Mouse (Mus musculus) ES-E14 (cell line): ENCODE measurements around the gene Nsmf. TPM values are rescaled to one million over a fixed set of nuclear protein-coding genes. Genes with fewer than 3 reads are reported as not detected.

Source experiments
- DNase-seq: peaks from one replicate; pipeline ENCODE4 v3.0.0-alpha.2; 2013; ENCODE audit warnings: low read depth, low spot score
- H3K27ac ChIP-seq: 2 replicates; pipeline ENCODE4 v1.5.1; 2012; ENCODE audit warnings: low read depth, mild to moderate bottlenecking, low read length, moderate library complexity, mixed read lengths; ENCODE audit not compliant: poor library complexity, insufficient read depth, severe bottlenecking
- H3K36me3 ChIP-seq: 2 replicates; pipeline ENCODE4 v1.6.1; 2012; ENCODE audit warnings: mild to moderate bottlenecking, low read length, moderate library complexity, mixed read lengths; ENCODE audit not compliant: control insufficient read depth, poor library complexity, insufficient read depth, severe bottlenecking
- H3K4me1 ChIP-seq, 2 experiments: fragments of 150-350 bp in 1 of 2; sonication (generic) in 1 of 2; 2 replicates each; pipeline ENCODE4 v1.6.1; 2012; ENCODE audit warnings: low read length in 2 of 2, mild to moderate bottlenecking in 1 of 2, mixed read lengths in 1 of 2; ENCODE audit not compliant: control insufficient read depth in 2 of 2, insufficient read depth in 2 of 2, poor library complexity in 1 of 2
- H3K4me3 ChIP-seq, 2 experiments: fragments of 150-350 bp in 1 of 2; sonication (generic) in 1 of 2; 2 replicates each; pipeline ENCODE4 v1.5.1; 2012; ENCODE audit warnings: low read length in 2 of 2, low read depth in 1 of 2, mild to moderate bottlenecking in 1 of 2, mixed read lengths in 1 of 2; ENCODE audit not compliant: insufficient read depth in 1 of 2, poor library complexity in 1 of 2, severe bottlenecking in 1 of 2
- H3K9ac ChIP-seq: 2 replicates; pipeline ENCODE4 v1.6.1; 2012; ENCODE audit warnings: low read depth, mild to moderate bottlenecking, low read length, mixed read lengths; ENCODE audit not compliant: poor library complexity, insufficient read depth, severe bottlenecking
- H3K9me3 ChIP-seq: fragments of 150-350 bp; sonication (generic); 2 replicates; pipeline ENCODE4 v1.6.1; 2012; ENCODE audit warnings: low read depth, mild to moderate bottlenecking, low read length; ENCODE audit not compliant: control insufficient read depth, insufficient read depth
- CHD2 ChIP-seq: IDR thresholded peaks from 2 replicates; pipeline ENCODE4 v1.6.1; 2014; ENCODE audit warnings: mild to moderate bottlenecking, low read depth, low read length, inconsistent platforms
- HCFC1 ChIP-seq: IDR thresholded peaks from 2 replicates; pipeline ENCODE4 v1.6.1; 2012; ENCODE audit warnings: low read length, inconsistent platforms, borderline replicate concordance; ENCODE audit not compliant: insufficient read depth
- MAFK ChIP-seq: IDR thresholded peaks from 2 replicates; pipeline ENCODE4 v1.6.1; 2014; ENCODE audit warnings: mild to moderate bottlenecking, low read depth, low read length, inconsistent platforms; ENCODE audit not compliant: insufficient read depth
- ZC3H11A ChIP-seq: IDR thresholded peaks from 2 replicates; pipeline ENCODE4 v1.6.1; 2012; ENCODE audit warnings: low read depth, mild to moderate bottlenecking, inconsistent platforms, low read length, borderline replicate concordance
- ZNF384 ChIP-seq: IDR thresholded peaks from 2 replicates; pipeline ENCODE4 v1.6.1; 2012; ENCODE audit warnings: low read depth, low read length, inconsistent platforms
- in situ Hi-C, 2 experiments: fragments of 600-800 bp; cut with MboI; formaldehyde crosslinking; loops; one replicate each; pipeline ENCODE4 v1.15.1; 2025; ENCODE audit warnings: low sequenced_read_pairs in 2 of 2, inconsistent platforms in 1 of 2; ENCODE audit not compliant: unreplicated experiment in 2 of 2
- total RNA-seq: library from RNA; depleted of rRNA; stranded (reverse); fragments of 300-350 nt; gene quantifications from 2 replicates; pipeline ENCODE4 v1.2.3, GENCODE M21; 2012

Nsmf gene
- total RNA-seq, 1 experiment, result 9.3 TPM

DNA sequence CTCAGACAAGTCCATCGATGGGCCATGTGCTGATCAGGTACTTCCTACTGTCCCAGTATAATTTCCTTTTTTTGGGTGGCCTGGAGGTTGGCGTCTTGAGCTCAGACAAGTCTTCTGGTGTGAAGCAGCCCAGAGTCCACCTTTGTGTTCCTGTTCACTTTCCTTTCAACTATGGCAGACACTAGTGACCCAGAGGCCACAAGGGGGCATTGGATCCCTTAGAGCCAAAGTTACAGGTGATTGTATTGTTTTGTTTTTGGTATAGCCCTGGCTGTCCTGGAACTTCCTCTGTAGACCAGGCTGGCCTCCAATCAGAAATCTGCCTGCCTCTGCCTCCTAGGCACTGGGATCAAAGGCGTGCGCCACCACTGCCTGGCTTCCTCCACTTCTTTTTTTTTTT lies 18.2 kb downstream of the Nsmf start:
- DNase-seq, result no peak
- H3K9ac ChIP-seq, result no peak overlapping the region
- H3K4me3 ChIP-seq, result no peak overlapping the region
- in situ Hi-C loops, result no loop called here
- H3K9me3 ChIP-seq, result no peaks in the 10 kb centered on the region
- H3K36me3 ChIP-seq, result no peaks in the 10 kb centered on the region
- H3K4me1 ChIP-seq, result no peaks in the 10 kb centered on the region
- TF ChIP-seq ZNF384 (no peak), HCFC1 (no peak), MAFK (no peak), ZC3H11A (no peak), CHD2 (no peak)
- no peak overlapping the region for H3K27ac ChIP-seq

DNA sequence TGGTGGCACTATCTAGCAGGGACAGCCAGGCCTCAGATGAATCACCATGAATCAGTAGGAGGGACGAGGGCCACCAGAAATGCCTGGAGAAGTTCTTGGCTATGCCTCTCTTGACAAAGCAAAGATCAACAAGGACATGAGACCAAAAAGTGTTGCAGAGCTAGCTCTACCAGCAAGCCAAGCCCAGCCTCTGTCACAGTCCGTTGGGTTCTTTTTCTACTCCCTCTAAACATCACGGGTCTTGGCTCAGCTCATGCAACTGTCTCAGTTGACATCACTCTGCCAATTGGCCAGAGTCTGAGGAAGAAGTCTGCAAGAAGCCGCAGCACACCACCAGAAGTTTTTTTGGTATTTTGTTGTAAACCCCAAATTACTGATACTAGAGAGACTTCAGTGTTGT lies 21.4 kb downstream of the Nsmf start:
- in situ Hi-C loops, result no loop called here
- TF ChIP-seq MAFK, result no peak
- TF ChIP-seq CHD2, result no peak
- TF ChIP-seq ZC3H11A, result no peak
- TF ChIP-seq HCFC1, result no peak
- no peak for TF ChIP-seq ZNF384

DNA sequence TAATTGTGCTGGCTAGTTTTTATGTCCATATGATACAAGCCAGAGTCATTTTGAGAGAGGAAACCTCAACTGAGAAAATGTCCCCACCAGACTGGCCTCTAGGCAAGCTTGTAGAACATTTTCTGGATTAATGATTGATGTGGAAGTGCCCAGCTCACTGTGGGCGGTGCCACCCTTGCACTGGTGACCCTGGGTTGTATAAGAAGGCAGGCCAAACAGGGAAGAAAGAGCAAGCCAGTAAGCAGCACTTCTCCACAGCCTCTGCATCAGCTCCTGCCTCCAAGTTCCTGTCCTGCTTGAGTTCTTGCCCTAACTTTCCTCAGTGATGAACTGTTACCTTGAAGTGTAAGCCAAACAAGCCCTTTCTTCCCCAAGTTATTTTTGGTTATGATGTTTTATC lies 24.8 kb downstream of the Nsmf start:
- Histone ChIP-seq H3K36me3 (no peaks in the 10 kb centered on the region), H3K9me3 (no peaks in the 10 kb centered on the region), H3K4me3 (no peak overlapping the region), H3K9ac (no peak overlapping the region), H3K27ac (no peak overlapping the region), H3K4me1 (no peaks in the 10 kb centered on the region)
- in situ Hi-C loops, result no loop called here
- DNase-seq, result no peak
- TF ChIP-seq MAFK (no peak), HCFC1 (no peak), ZC3H11A (no peak), ZNF384 (no peak), CHD2 (no peak)

More for the DNA sequence above, 21.4 kb downstream of the Nsmf start:
- H3K9ac ChIP-seq, result no peak overlapping the region
- no peak for DNase-seq
- H3K4me3 ChIP-seq, result no peak overlapping the region
- no peaks in the 10 kb centered on the region for H3K4me1 ChIP-seq
- H3K9me3 ChIP-seq, result no peaks in the 10 kb centered on the region
- no peak overlapping the region for H3K27ac ChIP-seq
- no peaks in the 10 kb centered on the region for H3K36me3 ChIP-seq

DNA sequence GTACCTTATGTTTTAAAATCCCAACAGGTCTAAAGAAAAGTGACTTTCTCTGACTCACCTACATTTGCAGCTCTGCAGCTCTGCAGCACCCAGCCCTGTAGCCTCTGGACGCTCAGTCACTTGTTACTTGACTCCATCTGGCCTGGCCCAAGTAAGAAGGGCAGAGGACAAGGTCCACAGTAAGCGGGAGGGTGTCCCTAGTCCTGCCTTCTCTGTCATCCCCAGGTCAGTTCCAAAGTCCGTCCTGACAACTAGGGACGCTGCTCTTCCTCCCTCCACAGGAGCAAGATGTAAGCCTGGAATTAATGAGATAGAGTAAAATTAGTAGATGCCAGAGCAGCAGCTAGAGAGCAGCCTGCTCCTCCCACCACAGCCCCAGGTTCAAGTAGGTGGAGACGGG lies 25.9 kb downstream of the Nsmf start, which contains the start of gene Entpd8:
Gene Entpd8 (plus strand): TSS at position 229 of the 400 bp plus-strand sequence.
- no peak for DNase-seq
- Histone ChIP-seq H3K27ac (no peak within 1 kb of the TSS), H3K36me3 (no peaks in the 10 kb centered on the region), H3K4me1 (no peaks in the 10 kb centered on the region), H3K9me3 (no peaks in the 10 kb centered on the region), H3K9ac (no peak within 1 kb of the TSS), H3K4me3 (no peak within 1 kb of the TSS)
- TF ChIP-seq MAFK (no peak), HCFC1 (no peak), ZC3H11A (no peak), ZNF384 (no peak), CHD2 (no peak)
- in situ Hi-C loops, result no loop called here

DNA sequence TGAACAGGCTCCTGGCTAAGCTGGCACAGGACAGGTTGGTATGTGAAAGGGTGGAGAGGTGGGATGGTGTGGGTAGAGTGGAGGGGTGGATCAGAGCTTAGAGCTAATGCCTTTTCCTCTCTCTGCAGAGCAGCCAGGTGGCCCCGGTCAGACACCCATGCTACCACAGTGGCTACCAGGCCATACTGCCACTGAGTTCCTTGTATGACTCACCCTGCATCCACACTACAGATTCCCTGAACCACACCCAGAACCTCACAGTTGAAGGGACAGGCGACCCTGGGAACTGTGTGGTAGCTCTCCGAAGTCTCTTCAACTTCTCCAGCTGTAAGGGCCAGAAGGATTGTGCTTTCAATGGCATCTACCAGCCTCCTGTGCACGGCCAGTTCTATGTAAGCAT lies 29.5 kb downstream of the Nsmf start:
- Histone ChIP-seq H3K9ac (no peak overlapping the region), H3K27ac (no peak overlapping the region), H3K36me3 (no peaks in the 10 kb centered on the region), H3K9me3 (no peaks in the 10 kb centered on the region), H3K4me1 (no peaks in the 10 kb centered on the region), H3K4me3 (no peak overlapping the region)
- DNase-seq, result no peak
- in situ Hi-C loops, result no loop called here
- TF ChIP-seq ZC3H11A (no peak), CHD2 (no peak), ZNF384 (no peak), MAFK (no peak), HCFC1 (no peak)
